Mouse (Mus musculus) hindbrain, embryonic 13.5 days (tissue): ENCODE results near the gene Grap. TPM values are rescaled to one million over a fixed set of nuclear protein-coding genes. Genes with fewer than 3 reads are reported as not detected.
A peak's percentile ranks its signal among the peaks of the same experiment; 100 is the strongest.
"Not testable (repeated sequence)": the region's sequence is repeated elsewhere in the genome, so short reads cannot be mapped to it uniquely, and the experiment has no call there.

ENCODE experiments used
- ATAC-seq: fragments of 200-750 bp; cut with Nextera tagmentation; 2 replicates; pipeline ENCODE4 v1.8.0; 2017; ENCODE audit warnings: moderate TSS enrichment; ENCODE audit not compliant: low FRiP score
- H3K27ac ChIP-seq: fragments of 300-500 bp; sonication (generic); 2 replicates; pipeline ENCODE4 v1.5.1; 2015; ENCODE audit warnings: inconsistent platforms, mild to moderate bottlenecking, moderate library complexity
- H3K27me3 ChIP-seq: fragments of 300-500 bp; sonication (generic); 2 replicates; pipeline ENCODE4 v1.6.1; 2015; ENCODE audit warnings: mild to moderate bottlenecking, inconsistent platforms
- H3K36me3 ChIP-seq: fragments of 300-500 bp; sonication (generic); 2 replicates; pipeline ENCODE4 v1.6.1; 2015; ENCODE audit warnings: mild to moderate bottlenecking, inconsistent platforms
- H3K4me1 ChIP-seq: fragments of 300-500 bp; sonication (generic); replicated peaks from 2 replicates; pipeline ENCODE4 v1.6.1; 2015; ENCODE audit warnings: inconsistent platforms
- H3K4me2 ChIP-seq: fragments of 300-500 bp; sonication (generic); 2 replicates; pipeline ENCODE4 v1.6.1; 2015; ENCODE audit warnings: inconsistent platforms, mild to moderate bottlenecking, moderate library complexity
- H3K4me3 ChIP-seq: fragments of 300-500 bp; sonication (generic); 2 replicates; pipeline ENCODE4 v1.5.1; 2015; ENCODE audit warnings: mild to moderate bottlenecking, inconsistent platforms
- H3K9ac ChIP-seq: fragments of 300-500 bp; sonication (generic); 2 replicates; pipeline ENCODE4 v1.6.1; 2015; ENCODE audit warnings: mild to moderate bottlenecking, inconsistent platforms
- H3K9me3 ChIP-seq: fragments of 300-500 bp; sonication (generic); 2 replicates; pipeline ENCODE4 v1.6.1; 2016; ENCODE audit warnings: inconsistent platforms
- WGBS: fragments of 180-500 bp; shearing (Covaris S2); methylation state at CpG from one replicate; pipeline ENCODE4 v1.1.7; 2015; 5-methylcytosine and 5-hydroxymethylcytosine counted together
- polyA plus RNA-seq: library from polyadenylated mRNA; unstranded; fragments of >200 nt; fragmentation: Nextera tagmentation; extraction: Ambion mirVana; gene quantifications from 2 replicates; pipeline ENCODE4 v1.2.1, GENCODE M21; 2015

Grap gene
- polyA plus RNA-seq, 1 experiment from 2014 or later: 11.0 TPM

GRCm38 (mm10) chr11:61619791-61620241 lies 33.2 kb upstream of the Grap start:
- under 1% methylated on average over 17 of the region's 17 CpGs for WGBS
- Histone ChIP-seq H3K4me1 (peaks cover 22% of the 10 kb centered on the region), H3K36me3 (no peaks in the 10 kb centered on the region), H3K4me2 (peak overlapping the region; percentile 60), H3K4me3 (peak overlapping the region; percentile 38), H3K27me3 (0 out of 2 replicates have a peak, but pooled peaks cover 11% of the 10 kb centered on the region), H3K9me3 (0 out of 2 replicates have a peak, but pooled peaks cover 4% of the 10 kb centered on the region), H3K9ac (peak overlapping the region; percentile 9; the same call in 1 of the 2 replicates), H3K27ac (no peak overlapping the region; the same call in 1 of the 2 replicates)
- ATAC-seq: peak; percentile 59

- 1% methylated on average over 17 of the region's 17 CpGs for WGBS
- peak overlapping the region; percentile 60 for H3K4me2 ChIP-seq
- H3K4me1 ChIP-seq: peaks cover 22% of the 10 kb centered on the region
- peak overlapping the region; percentile 9; the same call in 1 of the 2 replicates for H3K9ac ChIP-seq
- peak; percentile 57 for ATAC-seq
- no peak overlapping the region; the same call in 1 of the 2 replicates for H3K27ac ChIP-seq
- H3K36me3 ChIP-seq: no peaks in the 10 kb centered on the region
- H3K4me3 ChIP-seq: peak overlapping the region; percentile 38
- H3K27me3 ChIP-seq: 0 out of 2 replicates have a peak, but pooled peaks cover 9% of the 10 kb centered on the region
- H3K9me3 ChIP-seq: 0 out of 2 replicates have a peak, but pooled peaks cover 4% of the 10 kb centered on the region
Measured at GRCm38 (mm10) chr11:61620254-61620670, 32.8 kb upstream of the Grap start.

GRCm38 (mm10) chr11:61620762-61621161 lies 32.3 kb upstream of the Grap start:
- Histone ChIP-seq H3K4me3 (peak overlapping the region; percentile 38), H3K4me1 (peaks cover 17% of the 10 kb centered on the region), H3K9ac (no peak overlapping the region), H3K27ac (no peak overlapping the region), H3K9me3 (0 out of 2 replicates have a peak, but pooled peaks cover 4% of the 10 kb centered on the region), H3K36me3 (no peaks in the 10 kb centered on the region), H3K27me3 (0 out of 2 replicates have a peak, but pooled peaks cover 5% of the 10 kb centered on the region), H3K4me2 (peak overlapping the region; percentile 60)
- no peak for ATAC-seq
- 65% methylated on average over 8 of the region's 8 CpGs for WGBS

- no peak overlapping the region for H3K4me3 ChIP-seq
- no peak overlapping the region for H3K9ac ChIP-seq
- H3K9me3 ChIP-seq: 0 out of 2 replicates have a peak, but pooled peaks cover 4% of the 10 kb centered on the region
- H3K27ac ChIP-seq: no peak overlapping the region
- 77% methylated on average over 7 of the region's 7 CpGs for WGBS
- peaks cover 4% of the 10 kb centered on the region; the same call in 1 of the 2 replicates for H3K4me1 ChIP-seq
- no peak overlapping the region for H3K4me2 ChIP-seq
- no peak for ATAC-seq
- no peaks in the 10 kb centered on the region for H3K36me3 ChIP-seq
- H3K27me3 ChIP-seq: no peaks in the 10 kb centered on the region
Measured at GRCm38 (mm10) chr11:61625136-61625535, 27.9 kb upstream of the Grap start.

- Histone ChIP-seq H3K4me1 (no peaks in the 10 kb centered on the region), H3K27ac (no peak overlapping the region), H3K4me2 (no peak overlapping the region), H3K36me3 (no peaks in the 10 kb centered on the region), H3K4me3 (no peak overlapping the region), H3K9ac (no peak overlapping the region), H3K27me3 (no peaks in the 10 kb centered on the region), H3K9me3 (0 out of 2 replicates have a peak, but pooled peaks cover 4% of the 10 kb centered on the region)
- no peak for ATAC-seq
- 83% methylated on average over 1 of the region's 1 CpGs for WGBS
Measured at GRCm38 (mm10) chr11:61626509-61626908, 26.6 kb upstream of the Grap start.

- no peak overlapping the region for H3K9ac ChIP-seq
- 62% methylated on average over 3 of the region's 3 CpGs for WGBS
- no peaks in the 10 kb centered on the region for H3K36me3 ChIP-seq
- H3K27ac ChIP-seq: no peak overlapping the region
- H3K27me3 ChIP-seq: no peaks in the 10 kb centered on the region
- no peaks in the 10 kb centered on the region for H3K9me3 ChIP-seq
- H3K4me1 ChIP-seq: no peaks in the 10 kb centered on the region
- ATAC-seq: no peak
- H3K4me3 ChIP-seq: no peak overlapping the region
- no peak overlapping the region for H3K4me2 ChIP-seq
Measured at GRCm38 (mm10) chr11:61629621-61630020, 23.4 kb upstream of the Grap start.

- ATAC-seq: not testable (repeated sequence)
Measured at GRCm38 (mm10) chr11:61636309-61636708, 16.8 kb upstream of the Grap start.

GRCm38 (mm10) chr11:61637413-61637812 lies 15.7 kb upstream of the Grap start:
- no peaks in the 10 kb centered on the region for H3K9me3 ChIP-seq
- WGBS: 55% methylated on average over 1 of the region's 1 CpGs
- no peak overlapping the region for H3K4me3 ChIP-seq

More at GRCm38 (mm10) chr11:61636309-61636708, 16.8 kb upstream of the Grap start:
- WGBS: 92% methylated on average over 3 of the region's 4 CpGs
- not testable (repeated sequence) for H3K9ac ChIP-seq, H3K4me1 ChIP-seq, H3K36me3 ChIP-seq, H3K9me3 ChIP-seq, H3K4me3 ChIP-seq, H3K4me2 ChIP-seq, H3K27ac ChIP-seq, H3K27me3 ChIP-seq

GRCm38 (mm10) chr11:61637856-61638255 lies 15.2 kb upstream of the Grap start:
- Histone ChIP-seq H3K9me3 (no peaks in the 10 kb centered on the region), H3K4me3 (no peak overlapping the region), H3K27me3 (0 out of 2 replicates have a peak, but pooled peaks cover 4% of the 10 kb centered on the region), H3K27ac (no peak overlapping the region), H3K36me3 (no peaks in the 10 kb centered on the region), H3K4me1 (no peaks in the 10 kb centered on the region), H3K4me2 (no peak overlapping the region), H3K9ac (no peak overlapping the region)
- ATAC-seq: no peak
- 87% methylated on average over 3 of the region's 3 CpGs for WGBS

More at GRCm38 (mm10) chr11:61637413-61637812, 15.7 kb upstream of the Grap start:
- no peak overlapping the region for H3K9ac ChIP-seq
- no peak overlapping the region for H3K4me2 ChIP-seq
- no peak overlapping the region for H3K27ac ChIP-seq
- no peaks in the 10 kb centered on the region for H3K36me3 ChIP-seq
- no peaks in the 10 kb centered on the region for H3K4me1 ChIP-seq
- no peak for ATAC-seq
- H3K27me3 ChIP-seq: 0 out of 2 replicates have a peak, but pooled peaks cover 4% of the 10 kb centered on the region

GRCm38 (mm10) chr11:61638764-61639536 lies 14.1 kb upstream of the Grap start:
- H3K9me3 ChIP-seq: no peaks in the 10 kb centered on the region
- H3K9ac ChIP-seq: no peak overlapping the region
- no peak for ATAC-seq
- WGBS: 82% methylated on average over 12 of the region's 12 CpGs
- no peak overlapping the region for H3K4me2 ChIP-seq
- H3K27ac ChIP-seq: no peak overlapping the region
- no peaks in the 10 kb centered on the region for H3K4me1 ChIP-seq
- 0 out of 2 replicates have a peak, but pooled peaks cover 4% of the 10 kb centered on the region for H3K27me3 ChIP-seq
- H3K4me3 ChIP-seq: no peak overlapping the region
- no peaks in the 10 kb centered on the region for H3K36me3 ChIP-seq

- Histone ChIP-seq H3K27ac (no peak overlapping the region), H3K36me3 (no peaks in the 10 kb centered on the region), H3K4me2 (no peak overlapping the region), H3K9ac (no peak overlapping the region), H3K9me3 (no peaks in the 10 kb centered on the region), H3K4me3 (no peak overlapping the region), H3K27me3 (0 out of 2 replicates have a peak, but pooled peaks cover 4% of the 10 kb centered on the region), H3K4me1 (no peaks in the 10 kb centered on the region)
- 89% methylated on average over 6 of the region's 6 CpGs for WGBS
- no peak for ATAC-seq
Measured at GRCm38 (mm10) chr11:61639601-61640177, 13.4 kb upstream of the Grap start.

GRCm38 (mm10) chr11:61640585-61640984 lies 12.5 kb upstream of the Grap start:
- not testable (repeated sequence) for H3K36me3 ChIP-seq, H3K4me3 ChIP-seq, H3K9me3 ChIP-seq, H3K4me1 ChIP-seq, H3K27me3 ChIP-seq, H3K27ac ChIP-seq, ATAC-seq, H3K9ac ChIP-seq, H3K4me2 ChIP-seq
- 85% methylated on average over 9 of the region's 9 CpGs for whole genome bisulfite sequencing
